Mouse (Mus musculus): ENCODE results near the gene Stk38. TPM values are rescaled to one million over a fixed set of nuclear protein-coding genes. Genes with fewer than 3 reads are reported as not detected.
A peak's percentile ranks its signal among the peaks of the same experiment; 100 is the strongest.
"Not testable (repeated sequence)": the region's sequence is repeated elsewhere in the genome, so short reads cannot be mapped to it uniquely, and the experiment has no call there.

Stk38 gene
- total RNA-seq, 1 experiment from 2014 or later, result 412 TPM

- peak; percentile 39; the same call in 1 of the 2 replicates for ATAC-seq (ENCODE audit: extremely low read depth, insufficient number of reproducible peaks, low FRiP score, poor library complexity, severe bottlenecking)
Measured at GRCm38 (mm10) chr17:29018292-29018984, 10.6 kb upstream of the Stk38 start.

GRCm38 (mm10) chr17:29016705-29017104, 8.9 kb upstream of the Stk38 start:
- ATAC-seq (ENCODE audit: extremely low read depth, insufficient number of reproducible peaks, low FRiP score, poor library complexity, severe bottlenecking), result no peak

GRCm38 (mm10) chr17:29015638-29016037, 7.8 kb upstream of the Stk38 start:
- peak; percentile 74; the same call in 1 of the 2 replicates for ATAC-seq (ENCODE audit: extremely low read depth, insufficient number of reproducible peaks, low FRiP score, poor library complexity, severe bottlenecking)

- ATAC-seq (ENCODE audit: extremely low read depth, insufficient number of reproducible peaks, low FRiP score, poor library complexity, severe bottlenecking), result no peak
Measured at GRCm38 (mm10) chr17:29014235-29014634, 6.4 kb upstream of the Stk38 start.

GRCm38 (mm10) chr17:29009181-29009580, 1.4 kb upstream of the Stk38 start:
- no peak for ATAC-seq (ENCODE audit: extremely low read depth, insufficient number of reproducible peaks, low FRiP score, poor library complexity, severe bottlenecking)

- no peak for ATAC-seq (ENCODE audit: extremely low read depth, insufficient number of reproducible peaks, low FRiP score, poor library complexity, severe bottlenecking)
Measured at GRCm38 (mm10) chr17:29008326-29008650, 493 bp upstream of the Stk38 start.

- ATAC-seq (ENCODE audit: extremely low read depth, insufficient number of reproducible peaks, low FRiP score, poor library complexity, severe bottlenecking), result no peak
Measured at GRCm38 (mm10) chr17:29007243-29007640, 553 bp downstream of the Stk38 start.

GRCm38 (mm10) chr17:29006812-29007211, 983 bp downstream of the Stk38 start:
- ATAC-seq (ENCODE audit: extremely low read depth, insufficient number of reproducible peaks, low FRiP score, poor library complexity, severe bottlenecking), result peak; percentile 10; the same call in 1 of the 2 replicates

- ATAC-seq (ENCODE audit: extremely low read depth, insufficient number of reproducible peaks, low FRiP score, poor library complexity, severe bottlenecking), result no peak
Measured at GRCm38 (mm10) chr17:29005002-29005401, 2.8 kb downstream of the Stk38 start.

- ATAC-seq (ENCODE audit: extremely low read depth, insufficient number of reproducible peaks, low FRiP score, poor library complexity, severe bottlenecking), result no peak
Measured at GRCm38 (mm10) chr17:29003740-29004139, 4.1 kb downstream of the Stk38 start.

- peak; percentile 51; the same call in 1 of the 2 replicates for ATAC-seq (ENCODE audit: extremely low read depth, insufficient number of reproducible peaks, low FRiP score, poor library complexity, severe bottlenecking)
Measured at GRCm38 (mm10) chr17:29000465-29000864, 7.3 kb downstream of the Stk38 start.

GRCm38 (mm10) chr17:28994615-28995014, 13.2 kb downstream of the Stk38 start:
- ATAC-seq (ENCODE audit: extremely low read depth, insufficient number of reproducible peaks, low FRiP score, poor library complexity, severe bottlenecking), result no peak

GRCm38 (mm10) chr17:28993004-28993403, 14.8 kb downstream of the Stk38 start:
- not testable (repeated sequence) for ATAC-seq (ENCODE audit: extremely low read depth, insufficient number of reproducible peaks, low FRiP score, poor library complexity, severe bottlenecking)

- no peak for ATAC-seq (ENCODE audit: extremely low read depth, insufficient number of reproducible peaks, low FRiP score, poor library complexity, severe bottlenecking)
Measured at GRCm38 (mm10) chr17:28992105-28992504, 15.7 kb downstream of the Stk38 start.

GRCm38 (mm10) chr17:28991286-28991685, 16.5 kb downstream of the Stk38 start:
- ATAC-seq (ENCODE audit: extremely low read depth, insufficient number of reproducible peaks, low FRiP score, poor library complexity, severe bottlenecking), result no peak

GRCm38 (mm10) chr17:28990060-28990459, 17.7 kb downstream of the Stk38 start:
- ATAC-seq (ENCODE audit: extremely low read depth, insufficient number of reproducible peaks, low FRiP score, poor library complexity, severe bottlenecking), result no peak

- no peak for ATAC-seq (ENCODE audit: extremely low read depth, insufficient number of reproducible peaks, low FRiP score, poor library complexity, severe bottlenecking)
Measured at GRCm38 (mm10) chr17:28988996-28989395, 18.8 kb downstream of the Stk38 start.

GRCm38 (mm10) chr17:28988291-28988690, 19.5 kb downstream of the Stk38 start:
- ATAC-seq (ENCODE audit: extremely low read depth, insufficient number of reproducible peaks, low FRiP score, poor library complexity, severe bottlenecking), result no peak

- ATAC-seq (ENCODE audit: extremely low read depth, insufficient number of reproducible peaks, low FRiP score, poor library complexity, severe bottlenecking), result peak; percentile 66; the same call in 1 of the 2 replicates
Measured at GRCm38 (mm10) chr17:28987713-28988112, 20.1 kb downstream of the Stk38 start.

- ATAC-seq (ENCODE audit: extremely low read depth, insufficient number of reproducible peaks, low FRiP score, poor library complexity, severe bottlenecking), result no peak
Measured at GRCm38 (mm10) chr17:28986833-28987232, 21.0 kb downstream of the Stk38 start.

Measured in neutrophil, adult 5-6 weeks (primary cell).